Mouse (Mus musculus): ENCODE data around the gene Asb10.

Gene Asb10

DNA sequence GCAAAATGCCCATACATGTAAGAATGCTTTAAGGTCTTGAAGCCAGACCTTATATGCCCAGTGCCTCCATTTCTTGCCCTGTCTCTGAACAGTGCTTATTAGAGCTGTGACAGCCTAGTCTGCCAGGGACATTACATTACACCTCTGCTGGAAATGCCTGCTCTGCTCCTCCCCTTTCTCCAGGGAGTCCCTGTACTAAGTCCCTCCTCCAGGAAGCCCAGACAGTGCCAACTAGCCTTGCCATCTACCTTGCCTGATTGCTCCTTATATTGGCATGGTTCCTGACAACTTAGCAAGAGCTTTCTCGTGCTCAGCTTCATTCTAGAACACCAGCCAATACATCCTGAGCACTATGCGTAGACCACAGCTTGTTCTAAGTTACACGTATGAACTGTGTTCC lies 5.0 kb downstream of the Asb10 start:
- DNase-seq = no peak

DNA sequence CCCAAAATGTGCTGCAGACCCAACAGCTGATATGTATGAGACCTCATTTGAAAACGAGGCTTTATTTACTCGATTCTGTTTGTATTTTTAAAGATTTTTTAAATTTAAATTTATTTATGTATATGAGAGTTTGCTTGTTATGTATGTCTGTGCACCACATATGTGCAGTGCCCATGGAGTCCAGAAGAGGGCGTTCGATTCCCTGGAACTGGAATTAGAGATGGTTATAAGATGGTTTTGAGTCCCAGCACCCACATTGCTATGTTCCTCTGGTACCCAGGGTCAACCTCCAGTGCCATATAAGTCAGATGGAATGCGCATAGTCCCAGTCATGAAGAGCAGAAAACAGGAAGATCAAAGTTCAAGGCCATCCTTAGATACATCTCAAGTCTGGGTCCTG lies 6.5 kb downstream of the Asb10 start:
- DNase-seq = no peak

DNA sequence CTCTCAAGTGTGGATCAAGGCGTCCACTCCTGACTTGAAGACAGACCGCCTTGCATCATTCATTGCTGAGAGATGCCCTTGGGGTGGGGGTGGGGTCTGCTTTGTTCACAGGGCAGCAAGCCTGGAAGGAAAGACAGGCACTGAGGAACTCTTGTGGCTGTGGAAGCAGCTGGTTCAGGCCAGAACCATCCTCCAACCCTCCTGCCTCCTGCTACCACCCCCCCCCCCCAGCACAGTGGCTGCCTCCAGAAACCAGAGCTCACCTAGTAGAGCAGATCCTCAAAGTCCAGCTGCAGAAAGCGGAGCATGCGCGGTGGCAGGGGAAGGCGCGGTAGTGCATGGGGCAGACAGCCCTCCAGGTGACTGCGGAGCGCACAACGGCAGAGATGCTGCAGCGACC lies 7.4 kb downstream of the Asb10 start:
- DNase-seq = no peak

GRCm38 (mm10) chr5:24530042-24530689 lies 10.6 kb downstream of the Asb10 start:
- DNase-seq = peak; percentile 85

GRCm38 (mm10) chr5:24527780-24528179 lies 13.0 kb downstream of the Asb10 start:
- DNase-seq = no peak

GRCm38 (mm10) chr5:24526889-24527230 lies 13.9 kb downstream of the Asb10 start, which contains the start of gene Gbx1:
Gbx1 (minus strand) TSS chr5:24527202.
- no peak for DNase-seq

- no peak for DNase-seq
Observed at GRCm38 (mm10) chr5:24526190-24526888, 14.4 kb downstream of the Asb10 start.

- no peak for DNase-seq
Observed at GRCm38 (mm10) chr5:24525360-24526189, 15.2 kb downstream of the Asb10 start.

DNA sequence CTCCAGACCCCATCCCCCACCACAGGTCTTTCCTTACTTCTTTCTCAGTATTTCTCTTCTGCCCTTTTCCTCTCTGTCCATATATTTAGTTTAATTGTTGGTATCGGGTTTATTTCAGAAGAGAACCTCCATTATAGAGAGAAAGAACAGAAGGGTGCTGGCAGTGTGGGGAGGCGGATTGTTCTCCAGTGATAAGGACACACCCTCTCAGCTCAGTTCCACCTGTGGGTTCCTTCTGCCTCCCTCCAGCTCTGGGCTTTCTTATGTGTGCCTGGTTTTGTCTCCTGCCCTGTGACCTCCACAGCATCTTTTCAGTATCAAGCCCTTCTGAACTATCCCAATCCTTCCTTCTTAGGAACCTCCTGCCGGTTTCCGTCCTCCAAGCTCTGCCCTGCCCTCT lies 16.3 kb downstream of the Asb10 start:
- no peak for DNase-seq

GRCm38 (mm10) chr5:24523806-24524205 lies 17.0 kb downstream of the Asb10 start:
- DNase-seq = no peak

DNA sequence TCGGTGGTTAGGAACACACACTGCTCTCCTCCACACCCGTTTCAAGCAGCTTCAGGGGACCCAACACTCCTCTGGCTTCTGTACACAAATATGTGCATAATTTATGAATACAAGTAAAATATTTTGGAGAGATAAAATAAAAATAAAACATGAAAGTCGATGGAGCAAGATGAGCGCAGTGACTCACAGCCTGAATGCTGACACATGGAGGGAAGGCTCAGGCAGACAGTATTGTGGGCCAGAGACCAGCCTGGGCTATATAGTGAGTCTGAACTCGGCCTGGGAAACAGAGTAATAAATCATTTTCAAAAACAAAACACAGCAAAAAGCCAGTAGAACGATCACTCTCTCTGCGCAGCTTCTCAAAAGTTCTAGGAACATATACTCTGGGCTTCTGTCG lies 19.4 kb downstream of the Asb10 start:
- DNase-seq = no peak

DNA sequence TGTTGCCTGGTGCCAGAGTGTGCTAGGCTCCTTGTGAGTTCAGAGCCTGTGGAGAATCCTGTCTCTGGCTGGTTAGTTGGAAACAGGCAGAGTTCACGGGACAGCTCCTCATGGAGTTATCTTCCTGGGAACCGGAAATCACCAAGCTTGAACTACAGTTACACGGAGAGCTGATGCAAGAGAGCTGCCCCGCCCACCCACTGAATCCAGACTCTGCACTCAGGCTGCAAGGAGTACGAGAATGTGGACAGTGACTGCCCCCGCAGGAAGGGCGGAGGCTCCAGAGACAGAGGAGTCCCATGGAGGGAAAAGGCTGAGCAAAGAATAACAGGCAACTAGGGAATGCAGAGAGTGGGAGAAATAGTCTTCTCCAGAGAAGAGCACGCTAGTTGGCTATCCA lies 28.5 kb downstream of the Asb10 start:
- peak; percentile 40 for DNase-seq

GRCm38 (mm10) chr5:24510635-24511034 lies 30.1 kb downstream of the Asb10 start:
- peak; percentile 43 for DNase-seq

DNA sequence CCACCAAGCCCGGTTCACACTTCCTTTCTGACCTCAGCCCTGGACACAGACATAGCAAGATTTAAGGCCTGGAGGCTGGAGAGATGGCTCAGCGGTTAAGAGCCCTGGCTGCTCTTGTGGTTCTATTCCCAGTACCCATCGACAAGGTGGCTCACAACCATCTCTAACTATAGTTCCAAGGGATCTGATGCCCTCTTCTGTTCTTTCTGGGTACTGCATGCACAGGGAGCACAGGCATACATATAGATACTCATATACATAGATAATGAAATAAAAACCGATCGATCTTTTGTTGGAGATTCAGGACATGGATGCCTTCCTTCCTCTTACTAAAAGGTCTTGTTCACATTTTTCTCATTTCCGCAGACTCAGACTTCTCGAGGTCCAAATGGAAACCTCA lies 32.4 kb downstream of the Asb10 start:
- no peak for DNase-seq

DNA sequence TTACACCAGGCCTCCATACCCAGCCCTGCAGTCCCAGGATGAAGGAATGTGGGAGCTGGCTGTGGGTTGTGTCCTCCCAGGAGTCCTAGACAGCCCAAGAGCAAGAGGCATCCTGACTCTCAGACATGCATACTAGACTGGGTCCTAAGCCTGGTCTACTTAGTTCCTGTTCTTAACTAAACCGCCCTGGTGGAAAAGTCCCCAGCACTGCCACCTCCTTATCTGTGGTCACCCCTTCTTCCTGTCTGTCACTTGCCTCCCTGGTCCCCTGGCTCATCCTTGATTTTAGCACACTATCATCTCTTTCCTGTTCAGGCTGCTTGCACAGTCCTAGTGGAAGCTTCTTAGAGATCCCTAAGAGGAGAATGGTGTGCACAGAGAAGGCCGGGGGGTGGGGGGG lies 35.3 kb downstream of the Asb10 start:
- DNase-seq = no peak

DNA sequence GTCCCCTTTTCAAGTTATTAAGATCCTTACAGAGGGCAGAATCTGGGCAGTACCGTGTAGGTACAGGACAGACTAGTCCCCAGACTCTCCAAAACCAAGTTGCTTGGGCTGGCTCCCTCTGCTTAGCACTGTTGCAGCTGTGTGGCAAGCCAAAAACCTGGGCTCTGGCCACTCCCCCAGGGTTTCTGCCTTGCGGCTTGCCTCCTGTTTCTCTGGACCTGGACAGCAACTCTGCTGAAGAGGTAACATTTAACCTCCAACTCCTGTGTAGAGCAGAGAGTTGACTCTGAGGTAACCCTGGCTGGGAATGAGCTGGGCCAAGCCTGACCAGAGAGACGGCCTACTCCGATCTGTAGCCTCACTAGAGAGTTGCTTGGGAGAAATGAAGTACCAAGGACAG lies 38.0 kb downstream of the Asb10 start:
- no peak for DNase-seq

GRCm38 (mm10) chr5:24500851-24501250 lies 39.9 kb downstream of the Asb10 start:
- no peak for DNase-seq

GRCm38 (mm10) chr5:24499113-24499512 lies 41.7 kb downstream of the Asb10 start:
- DNase-seq = no peak

DNA sequence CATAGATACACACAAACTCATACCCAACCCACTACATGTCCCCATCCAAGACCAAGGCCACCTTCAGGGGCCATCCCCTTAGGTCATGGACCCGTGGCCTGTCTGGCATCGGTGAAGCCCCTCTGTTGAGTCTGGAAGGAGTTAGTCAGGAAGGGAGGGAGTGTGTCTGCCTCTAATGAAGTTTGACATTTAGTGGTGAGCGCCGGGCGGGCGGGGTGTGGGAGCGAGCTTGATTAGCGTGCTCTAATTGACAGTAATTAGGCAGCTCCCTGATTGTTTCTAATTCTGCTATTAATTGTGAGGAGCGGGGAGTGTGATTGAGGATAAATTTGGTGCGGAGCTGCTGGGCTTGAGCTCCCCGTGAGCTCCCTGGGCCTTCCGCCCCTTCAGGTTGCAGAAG lies 43.3 kb downstream of the Asb10 start:
- no peak for DNase-seq

DNA sequence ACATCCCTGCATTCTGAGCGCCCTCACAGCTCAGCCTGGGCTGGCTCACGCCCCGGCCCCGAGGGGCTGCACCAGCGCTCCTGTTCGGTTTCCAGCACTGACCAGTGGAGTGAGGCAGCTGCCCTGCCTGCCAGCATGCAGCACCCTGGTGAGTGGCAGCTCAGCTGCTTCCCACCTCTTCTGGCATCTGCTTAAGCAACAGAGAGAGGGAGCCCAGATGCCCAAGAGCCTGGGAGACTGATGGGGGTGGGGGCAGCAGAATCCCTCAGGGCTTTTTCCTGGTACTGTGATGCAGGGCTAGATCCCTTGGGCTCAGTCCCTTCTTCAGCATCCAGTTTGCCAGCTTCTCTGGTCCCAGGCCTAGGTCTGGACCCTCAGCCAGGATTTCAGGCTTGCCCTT lies 44.0 kb downstream of the Asb10 start:
- no peak for DNase-seq

DNA sequence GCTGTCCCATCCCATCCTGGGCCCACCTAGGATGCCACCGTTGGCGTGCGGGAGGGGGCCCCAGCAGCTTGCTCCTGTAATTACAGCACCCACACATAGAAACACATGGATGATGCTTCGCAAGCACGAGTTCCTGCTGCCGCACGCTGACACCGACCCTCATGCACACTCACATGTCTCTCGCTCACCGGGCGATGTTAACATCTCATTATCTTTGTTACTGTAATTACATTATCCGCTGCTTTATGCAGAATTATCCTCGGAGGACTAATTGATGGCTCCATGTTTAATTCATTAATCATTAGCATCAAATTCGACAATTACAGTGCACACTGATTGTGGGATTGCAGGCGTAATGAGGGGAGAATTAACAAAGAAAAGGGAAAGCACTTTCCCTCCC lies 45.8 kb downstream of the Asb10 start:
- no peak for DNase-seq

- no peak for DNase-seq
Observed at GRCm38 (mm10) chr5:24492546-24493285, 48.1 kb downstream of the Asb10 start.

DNA sequence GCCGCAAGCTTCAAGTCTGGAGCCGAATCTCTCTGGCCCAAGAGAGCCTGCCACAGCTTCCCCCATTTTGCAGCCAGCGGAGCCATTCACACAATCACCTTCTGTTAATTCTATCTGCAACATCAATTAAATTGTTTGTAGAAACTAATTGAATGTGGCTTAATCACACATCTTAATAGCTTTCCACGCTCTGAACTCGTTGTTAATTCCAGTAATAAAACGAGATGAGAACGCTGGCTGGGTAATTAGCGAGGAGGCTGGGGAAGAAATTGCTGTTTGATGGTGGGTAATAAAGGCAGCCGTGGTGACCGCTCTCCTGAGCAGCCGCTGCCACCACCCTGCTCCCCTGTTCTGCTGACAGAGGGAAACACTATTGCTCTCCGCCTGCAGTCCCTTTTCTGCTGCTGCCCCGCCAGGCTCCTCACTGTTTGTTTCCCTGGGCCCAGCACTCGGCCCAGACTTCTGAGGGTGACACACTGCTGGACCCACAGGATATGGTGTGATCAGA lies 50.3 kb downstream of the Asb10 start:
- no peak for DNase-seq
